Mouse (Mus musculus): ENCODE data around the gene Itgal. TPM values are rescaled to one million over a fixed set of nuclear protein-coding genes. Genes with fewer than 3 reads are reported as not detected.

Gene Itgal
- polyA plus RNA-seq, 1 experiment = 0.07 TPM

DNA sequence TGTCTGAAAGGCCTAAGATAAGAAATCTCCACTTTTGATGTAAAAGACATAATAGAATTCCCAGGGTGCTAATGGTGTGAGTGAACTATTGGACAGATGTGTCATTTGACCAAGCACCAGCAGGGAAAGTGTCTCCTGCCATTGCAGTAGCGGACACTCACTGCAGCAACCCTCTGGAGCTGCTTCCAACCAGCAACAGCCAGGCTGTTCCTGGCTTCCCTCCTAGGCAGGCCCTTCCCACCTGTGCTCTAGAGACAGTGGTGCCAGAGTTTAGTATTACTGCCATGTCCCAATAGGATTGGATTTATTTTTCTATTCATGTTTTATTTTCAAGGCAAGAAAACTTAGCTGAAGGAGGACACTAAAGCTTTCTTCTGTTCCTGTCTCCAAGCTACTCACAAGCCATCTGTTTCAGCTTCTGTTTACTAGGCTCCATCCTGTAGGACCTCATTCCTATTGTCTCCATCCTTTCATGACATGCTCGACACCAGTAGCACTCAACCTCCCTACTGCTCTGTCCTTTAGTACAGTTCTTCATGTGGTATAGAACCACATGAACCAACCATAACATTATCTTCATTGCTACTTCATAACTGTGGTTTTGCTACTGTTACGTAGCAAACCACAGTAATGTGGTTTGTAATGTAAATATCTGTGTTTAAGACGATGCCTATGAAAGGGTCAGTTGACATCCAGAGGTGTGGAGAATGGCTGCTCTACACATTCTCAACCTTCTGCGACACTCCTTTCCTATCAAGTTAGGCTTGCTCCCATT, 55.4 kb downstream of the Itgal start:
- Histone ChIP-seq H3K36me3 (ENCODE audit: control insufficient read depth, insufficient read depth) (no peaks in the 10 kb centered on the region), H3K79me3 (ENCODE audit: low read depth) (no peaks in the 10 kb centered on the region), H3K4me3 (ENCODE audit: insufficient read depth, poor library complexity, severe bottlenecking) (no peak overlapping the region), H3ac (ENCODE audit: control insufficient read depth, insufficient read length, low read depth) (no peak overlapping the region), H3K27me3 (ENCODE audit: control insufficient read depth, insufficient read depth, insufficient read length) (no peaks in the 10 kb centered on the region), H3K79me2 (ENCODE audit: control insufficient read depth, insufficient read depth) (no peaks in the 10 kb centered on the region)
- no peak for TF ChIP-seq MAX (IDR thresholded peaks at IDR 0.05)
- TF ChIP-seq MYOD1 (IDR thresholded peaks at IDR 0.05; ENCODE audit: control insufficient read depth, insufficient read length, low read depth) = no peak
- no peak for TF ChIP-seq USF1 (IDR thresholded peaks at IDR 0.05; ENCODE audit: low read depth)
- no peak for TF ChIP-seq FOSL1 (IDR thresholded peaks at IDR 0.05; ENCODE audit: insufficient read depth, low read length, poor library complexity, severe bottlenecking)
- no peak for TF ChIP-seq CEBPB (IDR thresholded peaks at IDR 0.05; ENCODE audit: low read depth)
- no peak for TF ChIP-seq MYOG (IDR thresholded peaks at IDR 0.05; ENCODE audit: control insufficient read depth, extremely low read depth, insufficient read length)
- TF ChIP-seq CTCF (IDR thresholded peaks at IDR 0.05; ENCODE audit: control insufficient read depth, insufficient read depth, insufficient read length) = no peak

DNA sequence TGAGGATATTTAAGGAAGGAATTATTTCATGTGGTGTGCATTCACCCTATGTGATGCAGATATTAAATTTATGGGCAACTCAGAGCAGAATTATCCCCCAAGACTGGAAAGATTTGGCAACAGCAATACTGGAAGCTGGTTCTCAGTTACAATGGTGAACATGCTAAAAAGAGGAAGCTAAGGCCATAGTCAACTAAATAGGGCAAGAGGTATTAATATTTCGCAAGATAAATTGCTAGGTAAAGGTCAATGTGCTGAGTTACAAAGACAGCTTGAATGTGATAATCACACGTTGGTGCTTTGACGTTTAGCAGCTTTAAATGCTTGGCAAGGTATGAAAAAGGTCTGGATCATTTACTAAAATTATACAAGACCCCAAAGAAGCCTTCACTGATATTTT, 59.7 kb downstream of the Itgal start:
- H3K4me3 ChIP-seq (ENCODE audit: insufficient read depth, poor library complexity, severe bottlenecking) = no peak overlapping the region
- H3K36me3 ChIP-seq (ENCODE audit: control insufficient read depth, insufficient read depth) = no peaks in the 10 kb centered on the region
- TF ChIP-seq MYOD1 (IDR thresholded peaks at IDR 0.05; ENCODE audit: control insufficient read depth, insufficient read length, low read depth) (no peak), MYOG (IDR thresholded peaks at IDR 0.05; ENCODE audit: control insufficient read depth, extremely low read depth, insufficient read length) (no peak), CTCF (IDR thresholded peaks at IDR 0.05; ENCODE audit: control insufficient read depth, insufficient read depth, insufficient read length) (no peak), CEBPB (IDR thresholded peaks at IDR 0.05; ENCODE audit: low read depth) (no peak), FOSL1 (IDR thresholded peaks at IDR 0.05; ENCODE audit: insufficient read depth, low read length, poor library complexity, severe bottlenecking) (no peak), USF1 (IDR thresholded peaks at IDR 0.05; ENCODE audit: low read depth) (no peak), MAX (IDR thresholded peaks at IDR 0.05) (no peak)
- no peak overlapping the region for H3ac ChIP-seq (ENCODE audit: control insufficient read depth, insufficient read length, low read depth)
- H3K79me3 ChIP-seq (ENCODE audit: low read depth) = no peaks in the 10 kb centered on the region
- no peaks in the 10 kb centered on the region for H3K79me2 ChIP-seq (ENCODE audit: control insufficient read depth, insufficient read depth)
- H3K27me3 ChIP-seq (ENCODE audit: control insufficient read depth, insufficient read depth, insufficient read length) = peaks cover 6% of the 10 kb centered on the region

DNA sequence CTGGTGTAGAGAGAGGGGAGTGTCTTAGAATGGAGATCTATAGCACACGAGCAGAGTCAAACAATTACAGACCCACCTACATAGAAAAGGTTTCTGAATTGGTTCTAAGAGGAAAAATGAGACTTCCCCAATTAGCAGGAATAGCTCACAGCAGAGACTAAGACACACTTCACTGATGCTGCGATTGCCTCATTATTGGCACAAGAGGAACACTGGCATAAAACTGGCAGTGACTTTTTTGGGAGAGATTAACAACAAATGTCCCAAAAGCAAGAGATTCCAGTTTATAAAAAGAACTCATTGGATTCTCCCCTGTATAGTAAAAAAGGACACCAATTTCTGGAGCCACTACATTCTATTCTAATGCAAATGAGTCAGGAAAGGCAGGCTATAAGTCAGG, 61.8 kb downstream of the Itgal start:
- Histone ChIP-seq H3K4me3 (ENCODE audit: insufficient read depth, poor library complexity, severe bottlenecking) (no peak overlapping the region), H3K27me3 (ENCODE audit: control insufficient read depth, insufficient read depth, insufficient read length) (peaks cover 10% of the 10 kb centered on the region), H3K36me3 (ENCODE audit: control insufficient read depth, insufficient read depth) (no peaks in the 10 kb centered on the region), H3K79me2 (ENCODE audit: control insufficient read depth, insufficient read depth) (no peaks in the 10 kb centered on the region), H3K79me3 (ENCODE audit: low read depth) (no peaks in the 10 kb centered on the region), H3ac (ENCODE audit: control insufficient read depth, insufficient read length, low read depth) (no peak overlapping the region)
- no peak for TF ChIP-seq MYOD1 (IDR thresholded peaks at IDR 0.05; ENCODE audit: control insufficient read depth, insufficient read length, low read depth)
- TF ChIP-seq USF1 (IDR thresholded peaks at IDR 0.05; ENCODE audit: low read depth) = no peak
- TF ChIP-seq MAX (IDR thresholded peaks at IDR 0.05) = no peak
- TF ChIP-seq FOSL1 (IDR thresholded peaks at IDR 0.05; ENCODE audit: insufficient read depth, low read length, poor library complexity, severe bottlenecking) = no peak
- no peak for TF ChIP-seq MYOG (IDR thresholded peaks at IDR 0.05; ENCODE audit: control insufficient read depth, extremely low read depth, insufficient read length)
- no peak for TF ChIP-seq CEBPB (IDR thresholded peaks at IDR 0.05; ENCODE audit: low read depth)
- no peak for TF ChIP-seq CTCF (IDR thresholded peaks at IDR 0.05; ENCODE audit: control insufficient read depth, insufficient read depth, insufficient read length)

DNA sequence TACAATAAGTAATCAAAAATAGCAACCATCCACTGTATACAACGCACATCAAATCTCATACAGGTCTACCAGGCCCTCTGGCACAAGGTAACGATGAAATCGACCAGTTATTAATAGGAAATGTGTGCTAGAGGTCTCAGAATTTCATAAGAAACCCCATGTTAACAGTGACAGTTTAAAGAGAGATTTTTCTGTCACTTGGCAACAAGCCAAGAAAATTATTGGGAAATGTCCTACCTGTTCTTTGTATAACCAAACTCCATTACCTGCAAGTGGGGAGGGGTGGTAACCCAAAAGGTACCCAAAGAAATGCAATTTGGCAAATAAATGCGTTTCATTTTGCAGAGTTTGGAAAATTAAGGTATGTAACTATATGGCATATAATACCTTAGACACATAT, 62.4 kb downstream of the Itgal start:
- no peak overlapping the region for H3K4me3 ChIP-seq (ENCODE audit: insufficient read depth, poor library complexity, severe bottlenecking)
- no peak overlapping the region for H3ac ChIP-seq (ENCODE audit: control insufficient read depth, insufficient read length, low read depth)
- no peaks in the 10 kb centered on the region for H3K79me3 ChIP-seq (ENCODE audit: low read depth)
- H3K79me2 ChIP-seq (ENCODE audit: control insufficient read depth, insufficient read depth) = no peaks in the 10 kb centered on the region
- H3K36me3 ChIP-seq (ENCODE audit: control insufficient read depth, insufficient read depth) = no peaks in the 10 kb centered on the region
- H3K27me3 ChIP-seq (ENCODE audit: control insufficient read depth, insufficient read depth, insufficient read length) = peaks cover 10% of the 10 kb centered on the region
- no peak for TF ChIP-seq MYOD1 (IDR thresholded peaks at IDR 0.05; ENCODE audit: control insufficient read depth, insufficient read length, low read depth)
- TF ChIP-seq MAX (IDR thresholded peaks at IDR 0.05) = no peak
- TF ChIP-seq CTCF (IDR thresholded peaks at IDR 0.05; ENCODE audit: control insufficient read depth, insufficient read depth, insufficient read length) = no peak
- no peak for TF ChIP-seq USF1 (IDR thresholded peaks at IDR 0.05; ENCODE audit: low read depth)
- no peak for TF ChIP-seq MYOG (IDR thresholded peaks at IDR 0.05; ENCODE audit: control insufficient read depth, extremely low read depth, insufficient read length)
- no peak for TF ChIP-seq FOSL1 (IDR thresholded peaks at IDR 0.05; ENCODE audit: insufficient read depth, low read length, poor library complexity, severe bottlenecking)
- TF ChIP-seq CEBPB (IDR thresholded peaks at IDR 0.05; ENCODE audit: low read depth) = no peak

DNA sequence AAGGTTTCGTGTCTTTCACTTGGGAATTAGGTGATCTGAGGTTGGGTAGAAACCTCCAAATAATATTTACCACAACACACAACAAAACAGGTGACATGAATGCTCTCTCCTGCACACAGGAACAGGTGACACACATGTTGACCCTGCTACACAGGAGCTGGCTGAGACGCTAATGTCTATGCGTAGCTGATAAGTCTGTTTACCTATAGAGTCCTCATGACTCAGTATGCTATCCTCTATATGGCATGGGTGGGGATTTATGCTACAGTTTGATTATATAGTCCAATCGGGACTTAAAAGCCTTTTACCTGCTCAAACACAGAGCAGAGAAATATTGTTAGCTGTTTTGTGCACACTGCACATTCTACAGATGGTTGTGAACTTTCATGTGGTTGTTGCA, 64.2 kb downstream of the Itgal start:
- H3K79me2 ChIP-seq (ENCODE audit: control insufficient read depth, insufficient read depth) = no peaks in the 10 kb centered on the region
- H3K4me3 ChIP-seq (ENCODE audit: insufficient read depth, poor library complexity, severe bottlenecking) = no peak overlapping the region
- TF ChIP-seq MAX (IDR thresholded peaks at IDR 0.05) (no peak), CTCF (IDR thresholded peaks at IDR 0.05; ENCODE audit: control insufficient read depth, insufficient read depth, insufficient read length) (no peak), USF1 (IDR thresholded peaks at IDR 0.05; ENCODE audit: low read depth) (no peak), MYOD1 (IDR thresholded peaks at IDR 0.05; ENCODE audit: control insufficient read depth, insufficient read length, low read depth) (no peak), FOSL1 (IDR thresholded peaks at IDR 0.05; ENCODE audit: insufficient read depth, low read length, poor library complexity, severe bottlenecking) (no peak), CEBPB (IDR thresholded peaks at IDR 0.05; ENCODE audit: low read depth) (no peak), MYOG (IDR thresholded peaks at IDR 0.05; ENCODE audit: control insufficient read depth, extremely low read depth, insufficient read length) (no peak)
- H3K27me3 ChIP-seq (ENCODE audit: control insufficient read depth, insufficient read depth, insufficient read length) = peaks cover 10% of the 10 kb centered on the region
- H3K79me3 ChIP-seq (ENCODE audit: low read depth) = no peaks in the 10 kb centered on the region
- no peaks in the 10 kb centered on the region for H3K36me3 ChIP-seq (ENCODE audit: control insufficient read depth, insufficient read depth)
- no peak overlapping the region for H3ac ChIP-seq (ENCODE audit: control insufficient read depth, insufficient read length, low read depth)

Measured in C2C12 (cell line).